Comparison of ENCODE assay signal across 9 mouse cellular contexts in the genomic region with DNA sequence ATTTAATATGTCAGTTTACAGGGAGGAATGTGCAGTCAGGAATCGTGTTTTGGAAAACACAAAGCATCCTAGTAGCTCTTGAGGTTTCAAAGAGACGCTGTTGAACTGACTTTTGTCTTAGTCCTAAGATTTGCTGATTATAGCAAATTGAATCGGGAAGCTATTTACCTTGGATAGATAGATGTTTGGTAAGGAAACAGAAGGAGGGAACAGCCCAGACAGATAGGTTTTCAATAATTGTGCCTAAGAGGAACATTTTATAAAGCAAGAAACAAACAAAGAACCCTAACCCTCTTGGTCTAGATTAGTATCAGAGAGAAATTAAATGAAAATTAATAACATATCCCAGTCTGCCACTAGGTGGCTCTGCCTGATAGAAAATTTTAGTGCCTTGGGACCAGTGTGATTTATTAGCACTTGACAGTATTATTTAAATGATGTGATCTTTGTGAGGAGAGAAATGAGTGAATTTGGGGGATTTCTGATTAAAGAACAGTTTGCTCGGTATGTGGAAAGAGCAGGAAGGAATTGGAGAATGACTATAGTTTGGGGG. TPM values are rescaled to one million over a fixed set of nuclear protein-coding genes. Genes with fewer than 3 reads are reported as not detected.
DNase-seq lines count a peak whose midpoint lies in the region; ATAC-seq and TF ChIP-seq lines count a peak whose summit lies in the region.
"Had no signal": no experiment of that assay in that cellular context is flagged by ENCODE, and none has a peak within 500 bp of the region (broad histone marks: within the 10 kb centered on the region; RNA-seq: fewer than 3 reads in every experiment).

No protein-coding gene starts in this region.

- H3K27me3 ChIP-seq in heart, embryonic 11.5 days (ENCODE audit: control insufficient read depth, insufficient read depth, low read length): peaks cover 4% of the 10 kb centered on the region; the same call in 1 of the 2 replicates
- no peaks in the 10 kb centered on the region for H3K27me3 ChIP-seq in stomach, postnatal 0 days (ENCODE audit: control insufficient read depth, insufficient read depth, low read length)

- TF ChIP-seq CTCF in stomach, postnatal 0 days (IDR thresholded peaks at IDR 0.05; ENCODE audit: low read depth): peak; percentile 88

- ATAC-seq in heart, embryonic 11.5 days (replicated peaks; ENCODE audit: insufficient number of reproducible peaks, low FRiP score, low TSS enrichment): no peak
- no peak for ATAC-seq in stomach, postnatal 0 days (ENCODE audit: low FRiP score, low TSS enrichment)
- no peak for ATAC-seq in erythroid progenitor cell, adult 5-6 weeks (replicated peaks; ENCODE audit: low FRiP score, poor library complexity, severe bottlenecking)

- no peak for TF ChIP-seq EP300 in stomach, postnatal 0 days (optimal IDR thresholded peaks at IDR 0.05)

- no peaks in the 10 kb centered on the region for H3K36me3 ChIP-seq in heart, embryonic 11.5 days (ENCODE audit: control insufficient read depth, insufficient read depth, low read length)
- H3K36me3 ChIP-seq in stomach, postnatal 0 days (ENCODE audit: control insufficient read depth, insufficient read depth, low read length): no peaks in the 10 kb centered on the region

- DNase-seq in heart, adult 8-10 months (ENCODE audit: low spot score): peak; percentile 63
- DNase-seq in 416B (ENCODE audit: low read depth): peak; percentile 81
- peak; percentile 67 for DNase-seq in MN1 (ENCODE audit: low spot score)
- DNase-seq in hindlimb bud, embryonic 11.5 days (ENCODE audit: extremely low spot score, low read depth, low spot score): peak; percentile 14
- no peak for DNase-seq in stomach, postnatal 0 days (ENCODE audit: low spot score)
- no peak for DNase-seq in frontal cortex, postnatal 25 days (ENCODE audit: low spot score in 2 of 2)

- 54% methylated on average over 4 of the region's 4 CpGs for whole genome bisulfite sequencing in heart, embryonic 11.5 days (ENCODE audit: insufficient replicate concordance)
- 48% methylated on average over 4 of the region's 4 CpGs for WGBS in stomach, postnatal 0 days

- H3K9ac ChIP-seq in heart, embryonic 11.5 days (ENCODE audit: low read depth, low read length): no peak overlapping the region
- H3K9ac ChIP-seq in stomach, postnatal 0 days (ENCODE audit: low read length): no peak overlapping the region

- H3K9me3 ChIP-seq in heart, embryonic 11.5 days (replicated peaks; ENCODE audit: control insufficient read depth, low read length): no peaks in the 10 kb centered on the region
- H3K9me3 ChIP-seq in stomach, postnatal 0 days (ENCODE audit: control insufficient read depth, low read length): no peaks in the 10 kb centered on the region

- no peak overlapping the region for H3K27ac ChIP-seq in heart, embryonic 11.5 days (ENCODE audit: low read depth, low read length)
- no peak overlapping the region for H3K27ac ChIP-seq in stomach, postnatal 0 days (replicated peaks)

- no peak overlapping the region for H3K4me2 ChIP-seq in heart, embryonic 11.5 days
- no peak overlapping the region for H3K4me2 ChIP-seq in stomach, postnatal 0 days (replicated peaks; ENCODE audit: low read depth)

- no peak overlapping the region for H3K4me3 ChIP-seq in heart, embryonic 11.5 days (ENCODE audit: low read depth, low read length)
- no peak overlapping the region for H3K4me3 ChIP-seq in stomach, postnatal 0 days (ENCODE audit: low read depth, low read length)
- H3K4me3 ChIP-seq: myocyte had no signal

- H3K4me1 ChIP-seq in heart, embryonic 11.5 days (ENCODE audit: control insufficient read depth, insufficient read depth, low read length): peaks cover 4% of the 10 kb centered on the region; the same call in 1 of the 2 replicates
- H3K4me1 ChIP-seq in stomach, postnatal 0 days (replicated peaks; ENCODE audit: control insufficient read depth, insufficient read depth): peaks cover 2% of the 10 kb centered on the region; the same call in 1 of the 2 replicates

RNA-seq across cellular contexts. Expression of a gene that starts 26.7 kb away (rescaled TPM):
- total RNA-seq in heart, adult 8-10 months (2022): 1 to 10 TPM in 3 of 4 experiments, under 1 TPM in 1; 0.97 to 3.3 (median 2.9) TPM
- polyA plus RNA-seq in heart, embryonic 11.5 days (2014; fragmentation: Nextera tagmentation; extraction: Ambion mirVana): 0.44 and 0.49 TPM in 2 replicates
- 20.9 and 24.7 TPM in 2 replicates for polyA plus RNA-seq in stomach, postnatal 0 days (2015; fragmentation: Nextera tagmentation; extraction: Ambion mirVana)
- 9.2 and 13.7 TPM in 2 replicates for total RNA-seq in erythroid progenitor cell, adult 5-6 weeks (2015; ENCODE audit: low replicate concordance)
- 2.3 and 4.4 TPM in 2 replicates for total RNA-seq in erythroid progenitor cell, adult 5-6 weeks (2017; ENCODE audit: low replicate concordance)

Comparison
In these comparisons a context has a peak if more than half of its experiments do, and no peak if none do; other contexts are left out.
1. DNase-seq: peak in heart, adult 8-10 months (single experiment), 416B (single experiment), MN1 (single experiment) and hindlimb bud, embryonic 11.5 days (single experiment); none in stomach, postnatal 0 days (single experiment) and frontal cortex, postnatal 25 days (0 of 2).